Mouse (Mus musculus): ENCODE results near the gene Hcn2. TPM values are rescaled to one million over a fixed set of nuclear protein-coding genes. Genes with fewer than 3 reads are reported as not detected.

Gene Hcn2
- polyA plus RNA-seq, 2 experiments: 0.09 TPM; not detected in 1

DNA sequence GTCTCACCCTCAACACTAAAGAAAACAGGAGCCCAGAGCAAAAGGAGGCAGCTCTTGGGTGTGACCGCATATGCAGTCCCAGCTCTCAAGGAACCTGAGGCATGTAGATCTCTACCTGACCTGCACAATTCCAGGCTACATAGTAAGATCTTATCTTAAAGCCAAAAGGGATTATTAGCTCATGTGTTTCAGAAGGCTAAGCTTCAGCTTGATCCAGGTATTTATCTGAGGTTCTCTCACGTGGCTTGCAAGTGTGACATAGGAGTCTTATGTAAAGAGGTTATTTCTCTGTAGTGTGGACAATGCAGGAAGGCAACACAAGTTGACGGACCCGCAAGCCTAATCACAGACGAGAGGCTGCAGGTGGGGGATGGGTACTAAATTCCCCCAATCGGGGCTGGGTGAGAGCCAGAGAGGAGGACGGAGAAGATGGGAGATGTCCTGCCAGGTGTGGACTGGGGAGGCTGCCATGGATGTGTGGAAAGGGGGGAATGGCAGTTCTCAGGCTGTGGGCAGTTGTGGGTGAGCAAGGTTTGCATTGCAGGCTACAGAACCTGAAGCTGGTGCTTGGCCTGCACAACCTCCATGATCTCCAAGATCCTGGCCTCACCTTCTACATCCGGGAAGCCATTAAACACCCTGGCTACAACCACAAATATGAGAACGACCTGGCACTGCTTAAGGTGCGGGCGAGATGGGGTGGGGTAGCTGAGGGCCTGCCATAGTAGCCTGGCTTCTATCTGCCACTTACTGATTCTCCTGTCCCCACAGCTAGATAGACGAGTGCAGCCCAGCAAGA is 22.7 kb upstream of the Hcn2 start:
- Histone ChIP-seq H3K4me2 (ENCODE audit: low read depth) (no peak overlapping the region), H3K4me1 (replicated peaks; ENCODE audit: control insufficient read depth in 2 of 2, insufficient read depth in 2 of 2, low read length in 1 of 2) (peaks cover 0 to 9% of the 10 kb centered on the region in 2 experiments; a peak in 2 of 4 replicates), H3K36me3 (replicated peaks; ENCODE audit: control insufficient read depth, insufficient read depth, low read depth) (peaks cover 2% of the 10 kb centered on the region), H3K27ac (no peak overlapping the region), H3K9ac (replicated peaks) (no peak overlapping the region), H3K9me3 (ENCODE audit: control insufficient read depth, low read length) (no peaks in the 10 kb centered on the region; the same call in 1 of the 2 replicates), H3K4me3 (ENCODE audit: insufficient read depth in 1 of 2, low read depth in 2 of 2, low read length in 2 of 2) (no peak overlapping the region), H3K27me3 (ENCODE audit: control insufficient read depth, insufficient read depth, low read length) (no peaks in the 10 kb centered on the region)
- WGBS (ENCODE audit: insufficient replicate concordance): 65% methylated on average over 12 of the region's 12 CpGs
- no peak for DNase-seq (ENCODE audit: low read depth in 3 of 3, low spot score in 3 of 3)
- TF ChIP-seq EP300 (IDR thresholded peaks at IDR 0.05; ENCODE audit: low read depth) (no peak), CTCF (IDR thresholded peaks at IDR 0.05; ENCODE audit: low read depth) (no peak)
- ATAC-seq (ENCODE audit: insufficient read depth): no peak

DNA sequence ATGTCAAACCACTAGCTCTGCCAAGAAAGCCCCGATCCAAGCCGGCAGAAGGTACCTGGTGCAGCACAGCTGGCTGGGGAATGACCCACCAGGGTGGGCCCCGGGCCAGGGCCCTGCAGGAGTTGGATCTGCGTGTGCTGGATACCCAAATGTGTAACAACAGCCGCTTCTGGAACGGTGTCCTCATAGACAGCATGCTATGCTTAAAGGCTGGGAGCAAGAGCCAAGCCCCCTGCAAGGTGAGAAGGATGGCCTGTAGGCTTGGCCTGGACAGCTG is 22.1 kb upstream of the Hcn2 start:
- DNase-seq (ENCODE audit: low read depth in 3 of 3, low spot score in 3 of 3): no peak
- Histone ChIP-seq H3K27me3 (ENCODE audit: control insufficient read depth, insufficient read depth, low read length) (no peaks in the 10 kb centered on the region), H3K36me3 (replicated peaks; ENCODE audit: control insufficient read depth, insufficient read depth, low read depth) (no peaks in the 10 kb centered on the region), H3K9me3 (ENCODE audit: control insufficient read depth, low read length) (no peaks in the 10 kb centered on the region; the same call in 1 of the 2 replicates), H3K4me3 (ENCODE audit: insufficient read depth in 1 of 2, low read depth in 2 of 2, low read length in 2 of 2) (no peak overlapping the region), H3K27ac (no peak overlapping the region), H3K4me1 (replicated peaks; ENCODE audit: control insufficient read depth in 2 of 2, insufficient read depth in 2 of 2, low read length in 1 of 2) (peaks cover 0 to 9% of the 10 kb centered on the region in 2 experiments; a peak in 2 of 4 replicates), H3K4me2 (ENCODE audit: low read depth) (no peak overlapping the region), H3K9ac (replicated peaks) (no peak overlapping the region)
- TF ChIP-seq EP300 (IDR thresholded peaks at IDR 0.05; ENCODE audit: low read depth) (no peak), CTCF (IDR thresholded peaks at IDR 0.05; ENCODE audit: low read depth) (no peak)
- ATAC-seq (ENCODE audit: insufficient read depth): no peak
- 76% methylated on average over 6 of the region's 6 CpGs for WGBS (ENCODE audit: insufficient replicate concordance)

DNA sequence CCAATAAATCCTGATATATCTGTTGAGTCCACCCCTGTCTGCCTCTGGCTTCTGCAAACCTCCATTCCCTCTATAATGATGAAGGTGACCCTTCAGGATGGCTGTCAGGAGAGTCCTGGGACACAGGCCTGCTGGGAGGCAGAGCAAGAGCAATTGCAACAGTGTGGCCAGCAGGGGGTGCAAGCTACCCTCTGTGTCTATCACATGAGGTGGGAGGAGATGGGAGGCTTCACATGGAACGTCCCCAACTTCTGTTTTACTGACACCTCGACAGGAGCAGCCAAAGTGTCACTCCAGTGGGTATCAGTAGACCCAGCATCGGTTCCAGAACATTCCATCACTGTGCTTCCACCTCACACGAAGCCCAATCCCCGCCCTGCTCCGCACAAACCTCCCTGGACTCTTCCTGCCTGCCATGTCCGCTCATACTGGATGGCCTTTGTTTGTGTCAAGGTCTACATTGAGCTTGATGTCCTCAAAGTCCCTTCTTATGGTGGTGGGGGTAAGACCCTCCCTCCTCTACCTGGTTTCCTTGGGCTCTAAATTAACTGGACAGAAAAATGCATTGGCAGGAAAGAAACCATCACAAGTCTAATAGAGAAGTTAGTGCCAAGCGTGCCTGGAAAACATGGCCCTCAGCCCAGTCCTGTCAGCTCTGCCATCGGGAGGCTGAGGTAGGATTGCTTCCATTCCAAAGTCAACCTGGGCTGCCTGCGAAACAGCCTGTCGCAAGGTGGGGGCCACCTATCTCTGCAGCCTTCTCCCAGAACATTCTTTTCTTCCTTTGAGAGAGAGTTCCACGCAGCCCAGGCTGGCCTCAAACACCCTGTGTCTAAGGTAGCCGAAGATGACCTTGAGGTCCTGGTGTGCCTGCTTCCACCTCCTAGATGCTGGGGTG is 21.0 kb upstream of the Hcn2 start:
- TF ChIP-seq EP300 (IDR thresholded peaks at IDR 0.05; ENCODE audit: low read depth) (no peak), CTCF (IDR thresholded peaks at IDR 0.05; ENCODE audit: low read depth) (peak; percentile 99)
- H3K9me3 ChIP-seq (ENCODE audit: control insufficient read depth, low read length): no peaks in the 10 kb centered on the region; the same call in 1 of the 2 replicates
- peak; percentile 53; the same call in 1 of the 2 replicates for ATAC-seq (ENCODE audit: insufficient read depth)
- no peak overlapping the region for H3K4me2 ChIP-seq (ENCODE audit: low read depth)
- no peaks in the 10 kb centered on the region for H3K27me3 ChIP-seq (ENCODE audit: control insufficient read depth, insufficient read depth, low read length)
- peak in 1 of 3 experiments; percentile 62 for DNase-seq (ENCODE audit: low read depth in 3 of 3, low spot score in 3 of 3)
- no peak overlapping the region for H3K9ac ChIP-seq (replicated peaks)
- no peak overlapping the region for H3K27ac ChIP-seq
- H3K4me1 ChIP-seq (replicated peaks; ENCODE audit: control insufficient read depth in 2 of 2, insufficient read depth in 2 of 2, low read length in 1 of 2): peaks cover 0 to 9% of the 10 kb centered on the region in 2 experiments; a peak in 2 of 4 replicates
- H3K4me3 ChIP-seq (ENCODE audit: insufficient read depth in 1 of 2, low read depth in 2 of 2, low read length in 2 of 2): no peak overlapping the region
- no peaks in the 10 kb centered on the region for H3K36me3 ChIP-seq (replicated peaks; ENCODE audit: control insufficient read depth, insufficient read depth, low read depth)
- WGBS (ENCODE audit: insufficient replicate concordance): 53% methylated on average over 13 of the region's 13 CpGs

DNA sequence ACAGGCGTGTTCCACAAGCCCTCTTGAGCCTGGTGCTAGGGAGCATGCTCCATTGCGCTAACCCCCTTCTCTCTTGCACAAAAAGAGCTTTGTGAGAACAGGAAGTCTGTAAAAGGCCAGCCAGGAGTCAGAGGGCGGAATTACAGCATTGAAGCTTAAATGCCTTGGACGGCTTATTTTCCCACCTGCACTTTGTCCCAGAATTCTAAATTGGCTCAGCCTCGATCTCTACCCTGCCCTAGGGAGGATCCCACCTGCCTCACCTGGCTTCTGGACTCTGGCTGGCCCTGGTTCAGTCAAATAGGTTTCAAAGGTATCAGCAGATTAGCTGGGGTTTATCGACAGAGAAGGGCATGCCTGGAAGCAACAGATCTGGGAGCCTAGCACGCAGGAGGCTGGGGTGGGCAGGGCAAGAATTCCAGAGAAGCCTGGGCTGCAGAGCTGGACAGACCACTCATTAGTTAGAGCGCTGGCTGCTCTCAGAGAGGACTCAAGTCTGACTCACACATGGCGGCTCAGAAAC is 20.2 kb upstream of the Hcn2 start:
- Histone ChIP-seq H3K9me3 (ENCODE audit: control insufficient read depth, low read length) (no peaks in the 10 kb centered on the region; the same call in 1 of the 2 replicates), H3K4me1 (replicated peaks; ENCODE audit: control insufficient read depth in 2 of 2, insufficient read depth in 2 of 2, low read length in 1 of 2) (peaks cover 0 to 15% of the 10 kb centered on the region in 2 experiments; a peak in 2 of 4 replicates), H3K27me3 (ENCODE audit: control insufficient read depth, insufficient read depth, low read length) (no peaks in the 10 kb centered on the region), H3K4me2 (ENCODE audit: low read depth) (no peak overlapping the region), H3K36me3 (replicated peaks; ENCODE audit: control insufficient read depth, insufficient read depth, low read depth) (no peaks in the 10 kb centered on the region), H3K27ac (no peak overlapping the region), H3K9ac (replicated peaks) (no peak overlapping the region), H3K4me3 (ENCODE audit: insufficient read depth in 1 of 2, low read depth in 2 of 2, low read length in 2 of 2) (no peak overlapping the region)
- DNase-seq (ENCODE audit: low read depth in 3 of 3, low spot score in 3 of 3) (no peak), ATAC-seq (ENCODE audit: insufficient read depth) (no peak)
- TF ChIP-seq CTCF (IDR thresholded peaks at IDR 0.05; ENCODE audit: low read depth) (no peak), EP300 (IDR thresholded peaks at IDR 0.05; ENCODE audit: low read depth) (no peak)
- 58% methylated on average over 9 of the region's 9 CpGs for WGBS (ENCODE audit: insufficient replicate concordance)
